Mouse (Mus musculus): Measurements from ENCODE around the gene Snap25. TPM values are rescaled to one million over a fixed set of nuclear protein-coding genes. Genes with fewer than 3 reads are reported as not detected.
A peak's percentile ranks its signal among the peaks of the same experiment; 100 is the strongest.

Gene Snap25
- polyA plus RNA-seq, 1 experiment from 2014 or later, result 0.09 TPM

DNA sequence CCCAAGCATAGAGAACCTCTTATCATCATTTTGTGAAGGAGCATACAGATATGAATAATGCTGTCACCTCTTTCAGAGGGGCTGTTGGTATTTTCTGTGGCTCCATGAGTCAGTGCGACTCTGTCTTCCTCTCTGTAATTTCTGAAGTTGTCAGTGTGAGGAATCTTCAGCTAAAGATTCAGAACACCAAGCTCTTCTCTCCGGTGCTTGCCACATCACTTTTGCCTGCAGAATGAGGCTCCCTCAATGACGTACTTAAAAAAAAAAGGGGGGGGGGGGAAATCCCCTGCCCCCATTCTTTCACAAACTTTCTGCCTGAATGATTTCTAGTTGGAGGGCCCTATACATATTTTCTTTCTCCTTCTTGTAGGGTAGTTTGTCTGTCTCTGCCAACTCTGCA lies 2.1 kb upstream of the Snap25 start:
- no peaks in the 10 kb centered on the region for H3K36me3 ChIP-seq (ENCODE audit: insufficient read depth, low read length)
- H3K27me3 ChIP-seq (ENCODE audit: insufficient read depth, low read length), result peaks cover 4% of the 10 kb centered on the region; the same call in 1 of the 2 replicates
- TF ChIP-seq CTCF (IDR thresholded peaks at IDR 0.05; ENCODE audit: low read depth), result no peak
- WGBS, result 50% methylated on average over 3 of the region's 3 CpGs
- DNase-seq (ENCODE audit: low spot score), result no peak
- no peaks in the 10 kb centered on the region for H3K9me3 ChIP-seq (replicated peaks; ENCODE audit: low read length)
- no peak overlapping the region for H3K9ac ChIP-seq (ENCODE audit: low read depth, low read length)
- H3K4me3 ChIP-seq (replicated peaks; ENCODE audit: low read depth, low read length), result no peak overlapping the region
- ATAC-seq (replicated peaks; ENCODE audit: low FRiP score, low read depth), result no peak
- 0 out of 2 replicates have a peak, but pooled peaks cover 5% of the 10 kb centered on the region for H3K4me1 ChIP-seq (replicated peaks; ENCODE audit: insufficient read depth, low read length)
- H3K27ac ChIP-seq, result no peak overlapping the region
- H3K4me2 ChIP-seq (ENCODE audit: low read length), result no peak overlapping the region

- Histone ChIP-seq H3K9ac (ENCODE audit: low read depth, low read length) (no peak overlapping the region), H3K4me2 (ENCODE audit: low read length) (no peak overlapping the region), H3K9me3 (replicated peaks; ENCODE audit: low read length) (no peaks in the 10 kb centered on the region), H3K4me3 (replicated peaks; ENCODE audit: low read depth, low read length) (no peak overlapping the region), H3K27me3 (ENCODE audit: insufficient read depth, low read length) (peaks cover 4% of the 10 kb centered on the region; the same call in 1 of the 2 replicates), H3K27ac (no peak overlapping the region), H3K36me3 (ENCODE audit: insufficient read depth, low read length) (no peaks in the 10 kb centered on the region), H3K4me1 (replicated peaks; ENCODE audit: insufficient read depth, low read length) (0 out of 2 replicates have a peak, but pooled peaks cover 5% of the 10 kb centered on the region)
- ATAC-seq (replicated peaks; ENCODE audit: low FRiP score, low read depth) (no peak), DNase-seq (ENCODE audit: low spot score) (no peak)
- 4% methylated on average over 22 of the region's 28 CpGs for WGBS
- TF ChIP-seq CTCF (IDR thresholded peaks at IDR 0.05; ENCODE audit: low read depth), result no peak
Observed at GRCm38 (mm10) chr2:136711746-136712440, 1.4 kb upstream of the Snap25 start.

DNA sequence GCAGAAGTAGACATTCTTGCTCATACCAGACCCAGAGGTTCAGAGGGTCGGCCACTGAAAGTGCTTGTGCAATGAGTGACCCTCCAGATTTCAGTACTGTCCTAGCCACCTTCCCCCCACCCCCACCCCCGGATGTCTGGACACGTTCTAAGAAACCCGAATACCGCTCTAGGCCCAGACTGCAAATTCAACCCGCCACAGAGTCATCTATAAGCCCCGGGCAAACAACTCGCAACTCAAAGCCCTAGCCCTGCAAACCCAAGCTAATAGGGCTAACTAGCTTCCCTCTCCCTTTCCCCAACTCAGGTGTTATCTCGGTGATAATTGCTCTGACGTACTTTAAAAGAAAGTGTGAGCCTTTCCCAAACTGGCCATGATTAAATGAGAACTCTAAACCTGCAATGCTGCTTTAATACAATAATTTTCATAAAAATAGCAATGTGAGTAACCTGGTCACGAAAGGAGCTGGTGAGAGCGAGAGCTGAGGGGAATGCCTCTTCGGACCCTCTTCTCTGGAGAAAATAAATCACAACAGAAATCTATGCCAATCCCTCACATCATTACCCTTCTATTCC lies 725 bp upstream of the Snap25 start:
- no peaks in the 10 kb centered on the region for H3K36me3 ChIP-seq (ENCODE audit: insufficient read depth, low read length)
- no peak overlapping the region for H3K4me2 ChIP-seq (ENCODE audit: low read length)
- H3K9ac ChIP-seq (ENCODE audit: low read depth, low read length), result no peak overlapping the region
- TF ChIP-seq CTCF (IDR thresholded peaks at IDR 0.05; ENCODE audit: low read depth), result no peak
- H3K4me3 ChIP-seq (replicated peaks; ENCODE audit: low read depth, low read length), result no peak overlapping the region
- H3K27me3 ChIP-seq (ENCODE audit: insufficient read depth, low read length), result peaks cover 4% of the 10 kb centered on the region; the same call in 1 of the 2 replicates
- H3K9me3 ChIP-seq (replicated peaks; ENCODE audit: low read length), result no peaks in the 10 kb centered on the region
- H3K4me1 ChIP-seq (replicated peaks; ENCODE audit: insufficient read depth, low read length), result 0 out of 2 replicates have a peak, but pooled peaks cover 5% of the 10 kb centered on the region
- ATAC-seq (replicated peaks; ENCODE audit: low FRiP score, low read depth), result no peak
- WGBS, result 3% methylated on average over 13 of the region's 13 CpGs
- DNase-seq (ENCODE audit: low spot score), result no peak
- H3K27ac ChIP-seq, result no peak overlapping the region

DNA sequence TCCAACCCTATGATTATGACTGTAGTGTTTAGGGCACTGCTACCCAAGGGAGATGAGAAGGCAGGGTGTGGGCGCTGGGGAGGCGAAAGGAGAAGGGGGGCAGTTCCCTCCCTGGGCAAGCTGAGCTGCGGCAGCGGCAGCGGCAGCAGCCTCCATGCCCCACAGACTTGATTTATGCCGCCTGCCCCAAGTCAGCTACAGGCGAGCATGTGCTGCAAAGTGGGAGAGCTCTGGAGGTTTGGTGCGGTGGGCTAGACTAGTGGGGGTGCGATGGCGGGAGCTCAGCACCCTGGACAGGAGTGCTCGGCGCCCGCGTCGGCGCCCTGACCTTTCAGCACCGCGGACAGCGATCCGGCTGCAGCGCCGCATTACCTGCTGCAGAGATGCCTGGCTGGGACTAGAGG lies 757 bp downstream of the Snap25 start:
- H3K27ac ChIP-seq, result no peak overlapping the region
- H3K27me3 ChIP-seq (ENCODE audit: insufficient read depth, low read length), result peaks cover 4% of the 10 kb centered on the region; the same call in 1 of the 2 replicates
- H3K4me2 ChIP-seq (ENCODE audit: low read length), result no peak overlapping the region
- no peaks in the 10 kb centered on the region for H3K9me3 ChIP-seq (replicated peaks; ENCODE audit: low read length)
- DNase-seq (ENCODE audit: low spot score) (peak; percentile 89), ATAC-seq (replicated peaks; ENCODE audit: low FRiP score, low read depth) (peak; percentile 97)
- no peak overlapping the region for H3K9ac ChIP-seq (ENCODE audit: low read depth, low read length)
- no peak for TF ChIP-seq CTCF (IDR thresholded peaks at IDR 0.05; ENCODE audit: low read depth)
- H3K4me1 ChIP-seq (replicated peaks; ENCODE audit: insufficient read depth, low read length), result 0 out of 2 replicates have a peak, but pooled peaks cover 5% of the 10 kb centered on the region
- no peak overlapping the region for H3K4me3 ChIP-seq (replicated peaks; ENCODE audit: low read depth, low read length)
- WGBS, result 1% methylated on average over 22 of the region's 22 CpGs
- no peaks in the 10 kb centered on the region for H3K36me3 ChIP-seq (ENCODE audit: insufficient read depth, low read length)

DNA sequence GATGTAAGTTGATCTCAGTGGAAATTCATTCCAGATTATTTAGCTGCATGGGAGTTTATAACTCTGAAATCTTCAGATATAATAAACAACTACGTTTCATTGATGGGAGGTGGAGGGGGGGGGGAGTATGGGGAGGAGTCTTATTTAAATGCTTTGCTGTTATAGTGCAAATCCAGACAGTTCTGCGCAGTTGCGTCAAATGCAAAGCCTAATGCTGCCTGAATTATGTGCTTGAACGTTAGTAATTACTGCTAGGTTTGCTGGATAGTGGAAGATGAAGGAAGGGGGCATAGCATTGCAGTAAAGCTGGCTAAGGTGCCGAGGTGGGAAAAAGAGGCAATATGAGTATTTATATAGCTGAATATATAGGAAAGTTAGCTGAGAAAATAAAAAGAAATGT lies 2.3 kb downstream of the Snap25 start:
- H3K9me3 ChIP-seq (replicated peaks; ENCODE audit: low read length), result no peaks in the 10 kb centered on the region
- ATAC-seq (replicated peaks; ENCODE audit: low FRiP score, low read depth), result no peak
- DNase-seq (ENCODE audit: low spot score), result no peak

DNA sequence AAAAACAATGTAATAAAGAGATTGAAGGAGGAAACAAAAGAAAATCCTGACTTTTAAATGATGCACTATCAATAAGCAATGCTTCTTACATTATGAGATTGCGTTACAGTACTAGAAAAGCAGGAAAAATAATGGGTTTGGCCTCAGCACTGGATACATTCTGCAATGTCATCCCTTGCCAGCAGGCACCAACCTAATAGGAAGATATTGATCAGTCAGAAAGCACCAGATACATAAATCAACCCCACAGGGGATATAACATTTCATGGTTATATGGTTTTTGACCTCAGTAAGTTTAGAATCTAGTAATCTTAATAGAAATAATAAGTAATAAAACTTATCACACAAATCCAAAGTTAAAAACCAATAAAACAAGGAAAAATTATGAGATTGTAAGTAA lies 3.1 kb downstream of the Snap25 start:
- DNase-seq (ENCODE audit: low spot score), result no peak
- peaks cover 4% of the 10 kb centered on the region; the same call in 1 of the 2 replicates for H3K27me3 ChIP-seq (ENCODE audit: insufficient read depth, low read length)
- no peak overlapping the region for H3K4me3 ChIP-seq (replicated peaks; ENCODE audit: low read depth, low read length)
- no peaks in the 10 kb centered on the region for H3K9me3 ChIP-seq (replicated peaks; ENCODE audit: low read length)
- no peak overlapping the region for H3K27ac ChIP-seq
- no peak for ATAC-seq (replicated peaks; ENCODE audit: low FRiP score, low read depth)
- no peak overlapping the region for H3K9ac ChIP-seq (ENCODE audit: low read depth, low read length)
- TF ChIP-seq CTCF (IDR thresholded peaks at IDR 0.05; ENCODE audit: low read depth), result no peak
- WGBS, result 87% methylated on average over 1 of the region's 1 CpGs
- H3K4me2 ChIP-seq (ENCODE audit: low read length), result no peak overlapping the region
- 0 out of 2 replicates have a peak, but pooled peaks cover 5% of the 10 kb centered on the region for H3K4me1 ChIP-seq (replicated peaks; ENCODE audit: insufficient read depth, low read length)
- no peaks in the 10 kb centered on the region for H3K36me3 ChIP-seq (ENCODE audit: insufficient read depth, low read length)

More for the DNA sequence above, 2.3 kb downstream of the Snap25 start:
- Histone ChIP-seq H3K27me3 (ENCODE audit: insufficient read depth, low read length) (peaks cover 4% of the 10 kb centered on the region; the same call in 1 of the 2 replicates), H3K9ac (ENCODE audit: low read depth, low read length) (no peak overlapping the region), H3K27ac (no peak overlapping the region), H3K4me3 (replicated peaks; ENCODE audit: low read depth, low read length) (no peak overlapping the region), H3K4me2 (ENCODE audit: low read length) (no peak overlapping the region), H3K4me1 (replicated peaks; ENCODE audit: insufficient read depth, low read length) (0 out of 2 replicates have a peak, but pooled peaks cover 5% of the 10 kb centered on the region), H3K36me3 (ENCODE audit: insufficient read depth, low read length) (no peaks in the 10 kb centered on the region)
- no peak for TF ChIP-seq CTCF (IDR thresholded peaks at IDR 0.05; ENCODE audit: low read depth)
- 71% methylated on average over 5 of the region's 5 CpGs for WGBS

Data from kidney, postnatal 0 days (tissue).